Mouse (Mus musculus): ENCODE measurements around the gene Muc5b.

Gene Muc5b

GRCm38 (mm10) chr7:141908591-141908990 lies 69.7 kb downstream of the Muc5b start:
- DNase-seq: peak; percentile 77

- DNase-seq: no peak
Measured at GRCm38 (mm10) chr7:141911305-141911704, 72.4 kb downstream of the Muc5b start.

- DNase-seq: no peak
Measured at GRCm38 (mm10) chr7:141918407-141918806, 79.5 kb downstream of the Muc5b start, which contains the start of gene Tollip. Gene Tollip (minus strand): TSS chr7:141918507.

Data from layer of hippocampus, adult 9-11 months (tissue).